Mouse (Mus musculus): ENCODE measurements around the gene Ccr6.

Ccr6 gene

GRCm38 (mm10) chr17:8285056-8285455, 49.2 kb downstream of the Ccr6 start:
- DNase-seq, result no peak

- no peak for DNase-seq
Measured at GRCm38 (mm10) chr17:8286987-8287386, 51.1 kb downstream of the Ccr6 start.

GRCm38 (mm10) chr17:8289993-8290679, 54.3 kb downstream of the Ccr6 start:
- DNase-seq, result no peak

- no peak for DNase-seq
Measured at GRCm38 (mm10) chr17:8290736-8291135, 54.9 kb downstream of the Ccr6 start.

GRCm38 (mm10) chr17:8295825-8296224, 60.0 kb downstream of the Ccr6 start:
- DNase-seq, result no peak

- DNase-seq, result no peak
Measured at GRCm38 (mm10) chr17:8296313-8296844, 60.5 kb downstream of the Ccr6 start.

- DNase-seq, result no peak
Measured at GRCm38 (mm10) chr17:8297746-8298145, 61.9 kb downstream of the Ccr6 start.

GRCm38 (mm10) chr17:8298281-8298680, 62.4 kb downstream of the Ccr6 start:
- DNase-seq, result no peak

- DNase-seq, result no peak
Measured at GRCm38 (mm10) chr17:8299524-8299923, 63.7 kb downstream of the Ccr6 start.

- no peak for DNase-seq
Measured at GRCm38 (mm10) chr17:8301515-8301914, 65.7 kb downstream of the Ccr6 start.

- no peak for DNase-seq
Measured at GRCm38 (mm10) chr17:8302772-8303438, 67.1 kb downstream of the Ccr6 start.

GRCm38 (mm10) chr17:8303671-8304070, 67.8 kb downstream of the Ccr6 start:
- DNase-seq, result no peak

- peak; percentile 20 to 21 for DNase-seq
Measured at GRCm38 (mm10) chr17:8305801-8306200, 70.0 kb downstream of the Ccr6 start.
